Mouse (Mus musculus) ES-E14 (cell line): ENCODE measurements around the gene Cdhr2. TPM values are rescaled to one million over a fixed set of nuclear protein-coding genes. Genes with fewer than 3 reads are reported as not detected.

ENCODE experiments used
- DNase-seq: peaks from one replicate; pipeline ENCODE4 v3.0.0-alpha.2; 2013; ENCODE audit warnings: low read depth, low spot score
- H3K27ac ChIP-seq: 2 replicates; pipeline ENCODE4 v1.5.1; 2012; ENCODE audit warnings: low read depth, mild to moderate bottlenecking, low read length, moderate library complexity, mixed read lengths; ENCODE audit not compliant: poor library complexity, insufficient read depth, severe bottlenecking
- H3K36me3 ChIP-seq: 2 replicates; pipeline ENCODE4 v1.6.1; 2012; ENCODE audit warnings: mild to moderate bottlenecking, low read length, moderate library complexity, mixed read lengths; ENCODE audit not compliant: control insufficient read depth, poor library complexity, insufficient read depth, severe bottlenecking
- H3K4me1 ChIP-seq, 2 experiments: fragments of 150-350 bp in 1 of 2; sonication (generic) in 1 of 2; 2 replicates each; pipeline ENCODE4 v1.6.1; 2012; ENCODE audit warnings: low read length in 2 of 2, mild to moderate bottlenecking in 1 of 2, mixed read lengths in 1 of 2; ENCODE audit not compliant: control insufficient read depth in 2 of 2, insufficient read depth in 2 of 2, poor library complexity in 1 of 2
- H3K4me3 ChIP-seq, 2 experiments: fragments of 150-350 bp in 1 of 2; sonication (generic) in 1 of 2; 2 replicates each; pipeline ENCODE4 v1.5.1; 2012; ENCODE audit warnings: low read length in 2 of 2, low read depth in 1 of 2, mild to moderate bottlenecking in 1 of 2, mixed read lengths in 1 of 2; ENCODE audit not compliant: insufficient read depth in 1 of 2, poor library complexity in 1 of 2, severe bottlenecking in 1 of 2
- H3K9ac ChIP-seq: 2 replicates; pipeline ENCODE4 v1.6.1; 2012; ENCODE audit warnings: low read depth, mild to moderate bottlenecking, low read length, mixed read lengths; ENCODE audit not compliant: poor library complexity, insufficient read depth, severe bottlenecking
- H3K9me3 ChIP-seq: fragments of 150-350 bp; sonication (generic); 2 replicates; pipeline ENCODE4 v1.6.1; 2012; ENCODE audit warnings: low read depth, mild to moderate bottlenecking, low read length; ENCODE audit not compliant: control insufficient read depth, insufficient read depth
- CHD2 ChIP-seq: IDR thresholded peaks from 2 replicates; pipeline ENCODE4 v1.6.1; 2014; ENCODE audit warnings: mild to moderate bottlenecking, low read depth, low read length, inconsistent platforms
- HCFC1 ChIP-seq: IDR thresholded peaks from 2 replicates; pipeline ENCODE4 v1.6.1; 2012; ENCODE audit warnings: low read length, inconsistent platforms, borderline replicate concordance; ENCODE audit not compliant: insufficient read depth
- MAFK ChIP-seq: IDR thresholded peaks from 2 replicates; pipeline ENCODE4 v1.6.1; 2014; ENCODE audit warnings: mild to moderate bottlenecking, low read depth, low read length, inconsistent platforms; ENCODE audit not compliant: insufficient read depth
- ZC3H11A ChIP-seq: IDR thresholded peaks from 2 replicates; pipeline ENCODE4 v1.6.1; 2012; ENCODE audit warnings: low read depth, mild to moderate bottlenecking, inconsistent platforms, low read length, borderline replicate concordance
- ZNF384 ChIP-seq: IDR thresholded peaks from 2 replicates; pipeline ENCODE4 v1.6.1; 2012; ENCODE audit warnings: low read depth, low read length, inconsistent platforms
- in situ Hi-C, 2 experiments: fragments of 600-800 bp; cut with MboI; formaldehyde crosslinking; loops; one replicate each; pipeline ENCODE4 v1.15.1; 2025; ENCODE audit warnings: low sequenced_read_pairs in 2 of 2, inconsistent platforms in 1 of 2; ENCODE audit not compliant: unreplicated experiment in 2 of 2
- total RNA-seq: library from RNA; depleted of rRNA; stranded (reverse); fragments of 300-350 nt; gene quantifications from 2 replicates; pipeline ENCODE4 v1.2.3, GENCODE M21; 2012

The Cdhr2 gene
- total RNA-seq, 1 experiment: 0.31 TPM

DNA sequence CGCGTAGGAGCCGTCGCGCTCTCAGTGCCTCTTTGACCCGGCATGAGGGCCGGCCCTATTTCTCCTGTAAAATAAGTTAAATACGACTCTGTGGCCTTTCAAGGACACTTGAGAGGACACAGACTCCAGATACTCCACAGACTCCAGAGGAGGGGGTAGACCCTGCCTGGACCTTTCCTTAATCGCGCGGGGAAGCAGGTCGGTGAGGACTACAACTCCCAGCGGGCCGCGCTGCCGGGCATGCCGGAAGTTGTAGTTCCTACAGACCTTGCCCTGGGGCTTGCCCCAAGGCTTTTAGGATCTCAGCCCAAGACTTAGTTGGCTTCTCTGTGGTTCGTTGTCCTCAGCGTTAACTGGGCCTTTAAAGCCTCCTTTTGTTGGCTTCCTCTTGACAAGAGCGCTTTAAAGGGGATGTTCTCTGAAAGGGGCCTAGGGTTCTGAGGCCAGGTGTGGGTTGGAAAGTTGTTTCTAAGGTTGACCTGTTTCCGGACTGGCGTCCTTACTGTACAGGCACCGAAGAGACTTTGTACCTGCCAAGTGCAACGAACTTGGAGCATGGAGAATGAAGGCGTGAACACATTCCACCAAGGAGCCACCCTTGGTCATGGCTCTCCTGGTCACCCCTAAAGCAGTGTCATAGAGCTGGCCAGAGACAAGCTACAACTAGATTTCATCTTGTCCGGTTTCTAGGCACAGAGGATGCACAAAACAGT lies 6.8 kb upstream of the Cdhr2 start:
- in situ Hi-C loops: no loop called here
- Histone ChIP-seq H3K36me3 (no peaks in the 10 kb centered on the region), H3K4me3 (peak overlapping the region; percentile 72 to 76), H3K9me3 (no peaks in the 10 kb centered on the region), H3K27ac (peak overlapping the region; percentile 97), H3K4me1 (peaks cover 0 to 4% of the 10 kb centered on the region in 2 experiments; a peak in 1 of 4 replicates), H3K9ac (peak overlapping the region; percentile 88)
- DNase-seq: peak; percentile 91
- TF ChIP-seq MAFK (no peak), ZC3H11A (no peak), ZNF384 (no peak), HCFC1 (peak; percentile 100), CHD2 (no peak; the same call in 1 of the 2 replicates)

DNA sequence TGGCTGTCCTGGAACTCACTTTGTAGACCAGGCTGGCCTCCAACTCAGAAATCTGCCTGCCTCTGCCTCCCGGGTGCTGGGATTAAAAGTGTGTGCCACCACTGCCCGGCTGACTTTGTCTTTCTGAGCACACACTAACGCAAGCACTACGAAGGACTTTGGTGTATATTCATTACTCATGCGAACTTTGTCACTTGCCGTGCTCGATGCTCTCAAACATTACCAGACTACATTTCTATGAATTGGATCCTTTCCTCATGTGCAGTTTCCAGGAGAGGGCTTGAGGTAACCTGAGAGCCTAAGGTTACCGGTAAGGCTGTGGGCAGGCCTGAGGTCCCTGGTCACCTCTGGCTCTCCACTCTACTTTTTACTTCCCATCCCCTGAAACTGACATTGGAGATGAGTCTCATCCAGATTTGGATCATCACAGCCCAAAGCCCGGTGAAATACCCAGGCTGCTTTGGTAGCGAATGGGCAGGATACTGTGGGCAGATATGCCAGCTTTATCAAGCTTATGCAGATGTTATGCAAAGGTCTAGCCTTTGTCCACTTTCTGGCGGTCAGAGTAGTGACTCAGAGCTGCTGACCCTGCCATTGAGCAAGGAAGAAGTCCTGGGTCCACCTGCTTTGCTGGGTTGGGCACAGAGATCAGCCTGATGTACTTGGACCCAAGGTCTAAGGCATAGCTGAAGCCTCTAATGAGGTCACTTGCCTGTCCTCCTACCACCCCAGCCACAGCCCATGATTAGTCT lies 5.6 kb upstream of the Cdhr2 start:
- H3K9me3 ChIP-seq: no peaks in the 10 kb centered on the region
- in situ Hi-C loops: no loop called here
- no peak overlapping the region for H3K9ac ChIP-seq
- no peak overlapping the region for H3K4me3 ChIP-seq
- H3K36me3 ChIP-seq: no peaks in the 10 kb centered on the region
- H3K4me1 ChIP-seq: peaks cover 0 to 4% of the 10 kb centered on the region in 2 experiments; a peak in 1 of 4 replicates
- H3K27ac ChIP-seq: no peak overlapping the region
- no peak for DNase-seq
- TF ChIP-seq CHD2 (no peak), ZNF384 (no peak), MAFK (no peak), HCFC1 (no peak), ZC3H11A (no peak)

DNA sequence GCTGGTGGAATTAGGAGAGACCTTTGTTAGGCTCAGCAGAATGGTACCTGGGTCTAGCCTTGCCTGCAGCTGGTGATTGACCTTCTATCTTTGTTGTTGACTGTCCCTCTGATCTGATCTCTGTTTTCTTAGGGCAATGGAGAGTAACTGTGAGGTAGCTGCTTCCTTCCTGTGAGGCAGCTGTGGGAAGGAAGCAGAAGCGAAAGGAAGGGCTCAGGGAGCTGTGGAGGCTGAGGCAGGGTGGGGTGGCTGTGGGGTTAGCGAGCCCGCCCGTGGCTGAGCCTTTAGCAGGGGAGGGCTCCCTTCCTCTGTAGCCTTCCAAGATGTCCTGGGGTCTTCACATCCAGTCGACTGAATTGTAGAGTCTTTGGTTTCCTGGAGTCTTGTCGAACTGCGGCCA lies 1.2 kb downstream of the Cdhr2 start:
- Histone ChIP-seq H3K36me3 (no peaks in the 10 kb centered on the region), H3K4me3 (no peak overlapping the region), H3K4me1 (peaks cover 0 to 2% of the 10 kb centered on the region in 2 experiments; a peak in 1 of 4 replicates), H3K9me3 (no peaks in the 10 kb centered on the region), H3K9ac (no peak overlapping the region), H3K27ac (no peak overlapping the region)
- TF ChIP-seq ZNF384 (no peak), MAFK (no peak), ZC3H11A (no peak), CHD2 (no peak), HCFC1 (no peak)
- no peak for DNase-seq
- in situ Hi-C loops: no loop called here

DNA sequence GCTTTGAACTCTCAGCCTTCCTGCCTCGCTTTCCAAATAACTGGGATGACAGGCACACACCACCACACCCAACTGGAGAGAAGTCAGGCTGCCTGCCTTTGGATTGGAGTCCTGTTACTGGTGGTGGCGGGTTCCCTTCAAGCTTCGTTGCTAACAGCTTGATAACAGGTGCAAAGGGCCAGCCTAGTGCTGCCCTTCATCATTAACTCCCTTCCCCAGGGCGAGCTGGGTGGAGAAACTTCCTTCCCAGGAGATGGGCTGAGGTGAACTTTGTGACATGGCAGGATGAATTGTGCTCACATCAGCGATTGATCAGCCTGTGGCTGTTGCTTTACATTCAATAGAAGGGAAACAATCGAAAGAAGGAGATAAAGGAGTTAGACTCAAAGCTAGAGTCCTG lies 3.6 kb downstream of the Cdhr2 start:
- no peaks in the 10 kb centered on the region for H3K9me3 ChIP-seq
- DNase-seq: no peak
- in situ Hi-C loops: no loop called here
- no peak overlapping the region for H3K27ac ChIP-seq
- H3K4me3 ChIP-seq: no peak overlapping the region
- peaks cover 0 to 2% of the 10 kb centered on the region in 2 experiments; a peak in 1 of 4 replicates for H3K4me1 ChIP-seq
- no peaks in the 10 kb centered on the region for H3K36me3 ChIP-seq
- H3K9ac ChIP-seq: no peak overlapping the region
- no peak for TF ChIP-seq MAFK
- TF ChIP-seq CHD2: no peak
- TF ChIP-seq ZC3H11A: no peak
- TF ChIP-seq HCFC1: no peak
- TF ChIP-seq ZNF384: no peak
